Mouse (Mus musculus): ENCODE results near the gene Fyb2. TPM values are rescaled to one million over a fixed set of nuclear protein-coding genes. Genes with fewer than 3 reads are reported as not detected.

Gene Fyb2
- polyA plus RNA-seq, 1 experiment from 2014 or later: 0.22 TPM

DNA sequence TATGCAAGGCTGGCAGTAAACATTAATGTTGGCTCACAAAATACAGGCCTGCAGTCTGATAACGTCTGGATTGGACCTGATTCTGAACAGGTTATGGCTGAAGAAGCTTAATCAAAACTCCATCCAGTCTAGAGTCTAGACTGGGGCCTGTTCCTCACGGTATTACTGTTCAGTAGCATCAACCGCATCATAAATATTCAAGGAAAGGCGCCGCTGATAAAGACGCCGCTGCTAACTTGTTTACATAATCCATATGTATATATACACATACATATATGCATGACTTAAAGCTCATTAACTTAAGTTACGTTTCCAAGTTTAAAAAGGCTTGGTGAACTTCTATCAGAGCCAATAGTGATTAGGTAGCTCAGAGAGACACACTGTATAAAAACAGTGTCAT is 117.8 kb downstream of the Fyb2 start:
- Histone ChIP-seq H3K36me3 (no peaks in the 10 kb centered on the region), H3K27me3 (no peaks in the 10 kb centered on the region), H3K4me2 (replicated peaks) (no peak overlapping the region), H3K4me3 (no peak overlapping the region), H3K27ac (no peak overlapping the region), H3K4me1 (peaks cover 8% of the 10 kb centered on the region), H3K9me3 (no peaks in the 10 kb centered on the region), H3K9ac (no peak overlapping the region)
- WGBS: 69% methylated on average over 8 of the region's 8 CpGs
- no peak for ATAC-seq (ENCODE audit: low FRiP score, low read depth)

DNA sequence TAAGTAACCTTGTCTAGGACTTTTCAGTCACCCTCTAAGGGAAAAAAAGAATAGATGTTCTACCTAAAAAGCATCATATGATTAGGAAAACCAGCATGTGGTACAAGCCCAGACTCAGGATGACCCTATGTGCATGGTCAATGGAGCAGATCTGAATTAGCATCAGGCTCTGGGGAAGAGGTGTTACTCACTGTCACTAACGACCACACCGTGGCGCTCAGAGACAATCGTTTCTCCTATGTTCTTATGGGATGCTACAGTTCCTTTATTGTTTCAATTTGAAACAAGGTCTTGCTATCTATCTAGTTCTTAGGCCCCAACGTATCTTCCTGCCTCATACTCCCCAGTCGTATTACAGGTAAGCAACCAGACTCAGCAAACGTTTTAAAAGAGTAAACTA is 119.9 kb downstream of the Fyb2 start:
- no peak for ATAC-seq (ENCODE audit: low FRiP score, low read depth)

DNA sequence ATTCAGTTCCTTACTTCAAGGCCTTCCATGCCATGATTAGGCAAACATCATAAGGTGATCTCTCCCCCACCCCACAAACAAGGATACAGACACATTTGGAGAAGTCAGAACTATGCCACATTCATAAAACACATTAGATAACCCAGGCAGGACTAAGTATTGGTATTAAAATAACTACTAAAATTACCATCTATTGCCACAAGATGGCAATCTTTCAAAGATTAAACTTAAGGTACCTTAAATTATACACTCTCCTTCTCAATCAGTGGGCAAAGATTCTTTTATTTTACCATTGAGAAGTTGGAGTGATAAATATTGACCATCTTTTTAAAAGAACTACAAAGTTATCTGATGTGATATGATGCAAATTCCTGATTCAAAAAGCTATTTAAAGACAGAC is 121.0 kb downstream of the Fyb2 start:
- H3K27ac ChIP-seq: no peak overlapping the region
- no peaks in the 10 kb centered on the region for H3K9me3 ChIP-seq
- no peaks in the 10 kb centered on the region for H3K36me3 ChIP-seq
- no peak overlapping the region for H3K4me3 ChIP-seq
- no peak overlapping the region for H3K9ac ChIP-seq
- no peak for ATAC-seq (ENCODE audit: low FRiP score, low read depth)
- no peak overlapping the region for H3K4me2 ChIP-seq (replicated peaks)
- peaks cover 8% of the 10 kb centered on the region for H3K4me1 ChIP-seq
- no peaks in the 10 kb centered on the region for H3K27me3 ChIP-seq

More for the DNA sequence above, 119.9 kb downstream of the Fyb2 start:
- no peak overlapping the region for H3K9ac ChIP-seq
- H3K4me2 ChIP-seq (replicated peaks): no peak overlapping the region
- WGBS: 52% methylated on average over 7 of the region's 7 CpGs
- no peak overlapping the region for H3K4me3 ChIP-seq
- H3K36me3 ChIP-seq: no peaks in the 10 kb centered on the region
- H3K4me1 ChIP-seq: peaks cover 8% of the 10 kb centered on the region
- no peaks in the 10 kb centered on the region for H3K9me3 ChIP-seq
- no peaks in the 10 kb centered on the region for H3K27me3 ChIP-seq
- H3K27ac ChIP-seq: no peak overlapping the region

DNA sequence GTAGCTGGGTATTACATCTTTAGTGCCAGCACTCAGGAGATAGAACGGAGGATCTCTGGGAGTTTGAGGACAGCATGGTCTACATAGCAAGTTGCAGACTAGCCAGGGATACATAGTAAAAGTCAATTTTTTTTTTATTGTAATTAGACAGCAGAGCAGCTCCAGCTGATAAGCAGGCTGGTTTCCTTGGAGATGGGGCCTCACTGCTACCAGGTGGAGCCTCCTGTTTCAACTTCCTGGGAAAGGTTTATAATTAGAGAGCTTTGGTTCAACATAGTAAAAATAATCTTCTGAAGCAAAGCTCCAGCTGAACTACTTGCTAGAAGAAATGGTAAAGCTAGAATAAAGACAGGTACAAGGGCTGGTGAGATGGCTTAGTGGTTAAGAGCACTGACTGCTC is 136.8 kb downstream of the Fyb2 start:
- Histone ChIP-seq H3K36me3 (no peaks in the 10 kb centered on the region), H3K9ac (no peak overlapping the region), H3K27ac (no peak overlapping the region), H3K4me3 (no peak overlapping the region), H3K27me3 (no peaks in the 10 kb centered on the region), H3K9me3 (no peaks in the 10 kb centered on the region), H3K4me2 (replicated peaks) (no peak overlapping the region), H3K4me1 (0 out of 2 replicates have a peak, but pooled peaks cover 3% of the 10 kb centered on the region)
- no peak for ATAC-seq (ENCODE audit: low FRiP score, low read depth)
- WGBS: 71% methylated on average over 1 of the region's 1 CpGs

DNA sequence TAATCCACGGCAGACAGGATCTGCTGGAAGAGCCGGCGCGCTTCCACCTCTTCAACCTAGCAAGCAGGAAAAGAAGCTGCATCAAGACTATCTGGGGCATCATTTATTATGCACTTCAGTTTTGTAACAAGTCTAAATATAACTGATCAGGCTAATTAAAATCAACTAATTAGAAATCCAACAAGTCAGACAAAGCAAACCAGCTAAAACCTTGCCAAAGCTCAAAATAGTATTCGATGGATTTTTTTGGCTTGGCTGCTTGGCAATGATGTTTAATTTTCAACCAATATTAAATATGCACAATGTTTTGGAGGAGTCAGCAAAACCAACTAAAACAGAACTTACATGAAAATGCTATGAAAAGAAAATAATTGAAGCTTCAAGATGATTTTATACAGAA is 138.0 kb downstream of the Fyb2 start:
- no peak overlapping the region for H3K9ac ChIP-seq
- H3K9me3 ChIP-seq: no peaks in the 10 kb centered on the region
- H3K27ac ChIP-seq: no peak overlapping the region
- ATAC-seq (ENCODE audit: low FRiP score, low read depth): no peak
- H3K27me3 ChIP-seq: no peaks in the 10 kb centered on the region
- H3K4me1 ChIP-seq: no peaks in the 10 kb centered on the region
- WGBS: 94% methylated on average over 5 of the region's 5 CpGs
- no peaks in the 10 kb centered on the region for H3K36me3 ChIP-seq
- no peak overlapping the region for H3K4me3 ChIP-seq
- H3K4me2 ChIP-seq (replicated peaks): no peak overlapping the region

Other genes starting within 250 kb of the Fyb2 start
- not detected in 2 replicates for gene C8b, start 147.1 kb upstream of the Fyb2 start, polyA plus RNA-seq (2015; fragmentation: Nextera tagmentation; extraction: Ambion mirVana)
- gene Gm17662, start 56.1 kb upstream of the Fyb2 start, polyA plus RNA-seq (2015; fragmentation: Nextera tagmentation; extraction: Ambion mirVana): not detected in 2 replicates
- gene C8a, start 37.1 kb upstream of the Fyb2 start, polyA plus RNA-seq (2015; fragmentation: Nextera tagmentation; extraction: Ambion mirVana): not detected in 2 replicates
- gene Prkaa2, start 196.4 kb downstream of the Fyb2 start, polyA plus RNA-seq (2015; fragmentation: Nextera tagmentation; extraction: Ambion mirVana): 0.92 and 1.1 TPM in 2 replicates
- 143 and 158 TPM in 2 replicates for gene Plpp3, start 243.9 kb downstream of the Fyb2 start, polyA plus RNA-seq (2015; fragmentation: Nextera tagmentation; extraction: Ambion mirVana)

Measured in limb, embryonic 13.5 days (tissue).